In the genomic region with DNA sequence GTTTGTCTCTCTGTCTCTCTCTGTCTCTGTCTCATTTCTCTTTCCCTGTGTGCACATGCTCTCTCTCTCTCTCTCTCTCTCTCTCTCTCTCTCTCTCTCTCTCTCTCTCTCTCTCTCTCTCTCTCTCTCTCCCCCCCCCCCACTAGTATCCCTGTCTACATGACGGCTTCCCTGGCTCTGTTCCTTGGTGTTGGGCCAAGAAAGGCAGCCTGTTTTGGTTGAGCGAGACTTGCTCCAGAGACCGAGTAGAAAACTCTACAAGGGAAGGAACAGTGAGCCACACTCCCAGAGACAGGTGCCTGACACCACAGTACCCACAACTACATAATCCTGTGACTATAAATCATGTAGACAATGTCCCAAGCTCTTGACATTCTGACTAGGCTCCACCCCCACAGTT, we compare ENCODE assay signal across 16 mouse cellular contexts.
DNase-seq lines count a peak whose midpoint lies in the region.
"Had no signal": no experiment of that assay in that cellular context is flagged by ENCODE, and none has a peak within 500 bp of the region (broad histone marks: within the 10 kb centered on the region; RNA-seq: fewer than 3 reads in every experiment).

No protein-coding gene starts in this region.

- DNase-seq in cerebellum, postnatal 14 days: peak; percentile 10 to 60
- no peak for DNase-seq in cerebellum, adult 11-12 months
- DNase-seq in heart, adult 11 months: peak; percentile 6
- DNase-seq in heart, adult 8-10 months (ENCODE audit: low spot score): no peak
- DNase-seq in right cerebral cortex, postnatal 14 days: peak; percentile 15
- DNase-seq in right cerebral cortex, adult 18-20 months: no peak
- DNase-seq: adrenal gland, postnatal 14 days; B cell, adult 2 months; cerebellum, adult 18-20 months; cerebellum, adult 9-10 months; gastrocnemius, adult 2 months; gastrocnemius, postnatal 14 days; heart, adult 18-20 months; heart, postnatal 14 days; heart, postnatal 4 days; kidney, adult 18-20 months had no signal

Comparison
In these comparisons a context has a peak if more than half of its experiments do, and no peak if none do; other contexts are left out.
1. DNase-seq: peak in cerebellum, postnatal 14 days (2 of 2), heart, adult 11 months (single experiment) and right cerebral cortex, postnatal 14 days (single experiment); none in cerebellum, adult 11-12 months (single experiment), heart, adult 8-10 months (single experiment) and right cerebral cortex, adult 18-20 months (single experiment).